ENCODE assay signal across 8 mouse cellular contexts in the genomic region with DNA sequence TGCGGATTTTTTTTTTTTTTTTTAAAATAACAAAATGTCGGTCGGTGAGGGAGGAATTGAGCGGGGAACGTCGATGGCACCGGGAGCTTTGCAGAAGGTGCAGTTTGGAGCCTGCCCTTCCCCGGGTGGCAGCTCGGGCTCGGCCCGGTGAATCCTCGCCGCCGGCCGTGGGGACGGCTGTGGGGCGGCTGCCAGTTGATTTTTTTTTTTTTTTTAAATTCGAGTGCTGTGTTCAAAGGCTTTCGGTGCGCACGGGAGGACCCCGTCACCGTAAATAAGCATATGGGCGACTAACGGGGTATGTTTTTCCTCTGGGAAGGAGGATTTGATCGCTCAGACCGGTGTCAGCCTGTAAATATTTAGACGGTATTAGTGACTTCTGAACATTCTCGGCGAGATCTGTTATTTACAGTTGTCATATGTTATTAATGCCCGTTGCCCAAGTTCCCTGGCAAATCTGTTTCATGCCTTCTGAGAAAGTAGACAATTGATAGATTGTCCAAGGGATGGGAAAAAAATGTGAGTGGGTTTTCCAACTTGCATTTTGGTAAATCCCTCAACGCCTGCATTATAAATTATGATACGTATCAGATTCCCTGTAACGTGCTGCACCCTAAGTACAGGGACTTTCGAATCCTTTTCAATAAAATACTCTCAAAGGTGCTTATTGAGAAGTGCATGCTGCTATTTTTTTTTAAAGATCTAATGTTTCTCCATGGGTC. TPM values are rescaled to one million over a fixed set of nuclear protein-coding genes. Genes with fewer than 3 reads are reported as not detected.
DNase-seq lines count a peak whose midpoint lies in the region; ATAC-seq and TF ChIP-seq lines count a peak whose summit lies in the region.

No protein-coding gene starts in this region.

- peaks cover 27% of the 10 kb centered on the region for H3K36me3 ChIP-seq in C2C12 (ENCODE audit: control insufficient read depth, insufficient read depth)
- no peaks in the 10 kb centered on the region for H3K36me3 ChIP-seq in kidney, postnatal 0 days (ENCODE audit: insufficient read depth, low read length)

- H3K9ac ChIP-seq in kidney, postnatal 0 days (ENCODE audit: low read depth, low read length), result peak overlapping the region; percentile 99

- peak overlapping the region; percentile 95 for H3ac ChIP-seq in C2C12 (ENCODE audit: control insufficient read depth, insufficient read length, low read depth)

- under 1% methylated on average over 35 of the region's 35 CpGs for WGBS in kidney, postnatal 0 days

- H3K79me3 ChIP-seq in C2C12 (ENCODE audit: low read depth), result peaks cover 20% of the 10 kb centered on the region

- no peaks in the 10 kb centered on the region for H3K9me3 ChIP-seq in kidney, postnatal 0 days (replicated peaks; ENCODE audit: low read length)

- H3K27me3 ChIP-seq in C2C12 (ENCODE audit: control insufficient read depth, insufficient read depth, insufficient read length), result no peaks in the 10 kb centered on the region
- no peaks in the 10 kb centered on the region for H3K27me3 ChIP-seq in kidney, postnatal 0 days (ENCODE audit: insufficient read depth, low read length)

- peak overlapping the region; percentile 83 for H3K4me2 ChIP-seq in kidney, postnatal 0 days (ENCODE audit: low read length)

- H3K27ac ChIP-seq in kidney, postnatal 0 days, result peak overlapping the region; percentile 99

- peaks cover 55% of the 10 kb centered on the region for H3K79me2 ChIP-seq in C2C12 (ENCODE audit: control insufficient read depth, insufficient read depth)

- peaks cover 18% of the 10 kb centered on the region for H3K4me1 ChIP-seq in kidney, postnatal 0 days (replicated peaks; ENCODE audit: insufficient read depth, low read length)

- DNase-seq in MN1 (ENCODE audit: low spot score), result peak; percentile 44
- peak; percentile 67 to 71 for DNase-seq in cerebellum, postnatal 14 days
- DNase-seq in heart, adult 9 months (ENCODE audit: low spot score in 2 of 2), result peak; percentile 17 to 19
- DNase-seq in kidney, postnatal 0 days (ENCODE audit: low spot score), result peak; percentile 24
- peak; percentile 34 for DNase-seq in lung, postnatal 10 days
- DNase-seq in spleen, adult 12 weeks (ENCODE audit: low spot score), result peak; percentile 24

- no peak for ATAC-seq in kidney, postnatal 0 days (replicated peaks; ENCODE audit: low FRiP score, low read depth)
- ATAC-seq in inflammation-experienced regulatory T-cells, adult 6 months, result no peak

- TF ChIP-seq CTCF in C2C12 (IDR thresholded peaks at IDR 0.05; ENCODE audit: control insufficient read depth, insufficient read depth, insufficient read length), result no peak
- TF ChIP-seq CTCF in kidney, postnatal 0 days (IDR thresholded peaks at IDR 0.05; ENCODE audit: low read depth), result no peak

- peak overlapping the region; percentile 63 for H3K4me3 ChIP-seq in C2C12 (ENCODE audit: insufficient read depth, poor library complexity, severe bottlenecking)
- peak overlapping the region; percentile 93 for H3K4me3 ChIP-seq in kidney, postnatal 0 days (replicated peaks; ENCODE audit: low read depth, low read length)

TF ChIP-seq in C2C12, 6 proteins besides CTCF, POLR2A, EP300 and RAD21:
- TF ChIP-seq MAX (IDR thresholded peaks at IDR 0.05), result no peak
- no peak for TF ChIP-seq MYOG (IDR thresholded peaks at IDR 0.05; ENCODE audit: control insufficient read depth, extremely low read depth, insufficient read length)
- no peak for TF ChIP-seq CEBPB (IDR thresholded peaks at IDR 0.05; ENCODE audit: low read depth)
- no peak for TF ChIP-seq MYOD1 (IDR thresholded peaks at IDR 0.05; ENCODE audit: control insufficient read depth, insufficient read length, low read depth)
- no peak for TF ChIP-seq USF1 (IDR thresholded peaks at IDR 0.05; ENCODE audit: low read depth)
- TF ChIP-seq FOSL1 (IDR thresholded peaks at IDR 0.05; ENCODE audit: insufficient read depth, low read length, poor library complexity, severe bottlenecking), result no peak

RNA-seq across cellular contexts. Expression of a gene that starts 2.0 kb away (rescaled TPM):
- 26.2 TPM for polyA plus RNA-seq in C2C12 (2012; fragmentation: generic; extraction: Trizol)
- 134 and 140 TPM in 2 replicates for polyA plus RNA-seq in kidney, postnatal 0 days (2015; fragmentation: Nextera tagmentation; extraction: Ambion mirVana)
- polyA plus RNA-seq in inflammation-experienced regulatory T-cells, adult 6 months (2017; shearing (Covaris generic)), result 10 to 100 TPM; 10.6 to 13.6 (median 12.0) TPM

Comparison
In these comparisons a context has a peak if more than half of its experiments do, and no peak if none do; other contexts are left out.
1. DNase-seq: peak in every context shown above with its lines; median percentile 69 in cerebellum, postnatal 14 days; 44 in MN1; 34 in lung, postnatal 10 days; 24 in kidney, postnatal 0 days; 24 in spleen, adult 12 weeks; 18 in heart, adult 9 months.